Mouse (Mus musculus) layer of hippocampus, postnatal 25 days (tissue): ENCODE data around the gene Npas3. TPM values are rescaled to one million over a fixed set of nuclear protein-coding genes. Genes with fewer than 3 reads are reported as not detected.

Experiments
- DNase-seq, 2 experiments: peaks; one replicate each; pipeline ENCODE4 v3.0.0; 2022; ENCODE audit warnings: mixed read lengths in 2 of 2, low spot score in 1 of 2; ENCODE audit errors: extremely low spot score in 1 of 2
- total RNA-seq, 2 experiments: library from RNA; stranded (reverse); gene quantifications; 2 replicates each; pipeline ENCODE4 v1.2.3; 2021

The Npas3 gene
- total RNA-seq, 2 experiments from 2014 or later = 26.4 to 37.1 TPM

GRCm38 (mm10) chr12:53384851-53385250 is 136.4 kb downstream of the Npas3 start:
- no peak for DNase-seq

GRCm38 (mm10) chr12:53405856-53406255 is 157.4 kb downstream of the Npas3 start:
- DNase-seq = no peak

- DNase-seq = no peak
These were observed 159.3 kb downstream of the Npas3 start for GRCm38 (mm10) chr12:53407776-53408175.

GRCm38 (mm10) chr12:53409711-53410110 is 161.2 kb downstream of the Npas3 start:
- DNase-seq = no peak

GRCm38 (mm10) chr12:53410647-53411046 is 162.2 kb downstream of the Npas3 start:
- DNase-seq = no peak

- DNase-seq = no peak
These were observed 167.6 kb downstream of the Npas3 start for GRCm38 (mm10) chr12:53416096-53416495.

- no peak for DNase-seq
These were observed 173.2 kb downstream of the Npas3 start for GRCm38 (mm10) chr12:53421701-53422100.

- no peak for DNase-seq
These were observed 175.2 kb downstream of the Npas3 start for GRCm38 (mm10) chr12:53423631-53424030.

- DNase-seq = no peak
These were observed 177.5 kb downstream of the Npas3 start for GRCm38 (mm10) chr12:53426006-53426405.

- DNase-seq = no peak
These were observed 178.7 kb downstream of the Npas3 start for GRCm38 (mm10) chr12:53427153-53427552.

GRCm38 (mm10) chr12:53442029-53442428 is 193.6 kb downstream of the Npas3 start:
- no peak for DNase-seq

- no peak for DNase-seq
These were observed 199.0 kb downstream of the Npas3 start for GRCm38 (mm10) chr12:53447469-53447868.

- peak in 1 of 2 experiments; percentile 13 for DNase-seq
These were observed 199.6 kb downstream of the Npas3 start for GRCm38 (mm10) chr12:53448040-53448439.

GRCm38 (mm10) chr12:53467549-53467948 is 219.1 kb downstream of the Npas3 start:
- DNase-seq = no peak

GRCm38 (mm10) chr12:53474486-53474885 is 226.0 kb downstream of the Npas3 start:
- no peak for DNase-seq

GRCm38 (mm10) chr12:53484924-53485323 is 236.4 kb downstream of the Npas3 start:
- no peak for DNase-seq

GRCm38 (mm10) chr12:53496386-53496785 is 247.9 kb downstream of the Npas3 start:
- no peak for DNase-seq

- no peak for DNase-seq
These were observed 266.4 kb downstream of the Npas3 start for GRCm38 (mm10) chr12:53514885-53515284.

GRCm38 (mm10) chr12:53519556-53519955 is 271.1 kb downstream of the Npas3 start:
- no peak for DNase-seq

- DNase-seq = no peak
These were observed 274.2 kb downstream of the Npas3 start for GRCm38 (mm10) chr12:53522631-53523030.

GRCm38 (mm10) chr12:53527046-53527445 is 278.6 kb downstream of the Npas3 start:
- DNase-seq = no peak

- no peak for DNase-seq
These were observed 280.9 kb downstream of the Npas3 start for GRCm38 (mm10) chr12:53529345-53529744.

- no peak for DNase-seq
These were observed 288.3 kb downstream of the Npas3 start for GRCm38 (mm10) chr12:53536816-53537215.
